Mouse (Mus musculus) bone marrow macrophage, adult 2 months (primary cell): ENCODE measurements around the gene Best1.

ENCODE experiments used
- CTCF ChIP-seq: IDR thresholded peaks from 2 replicates; pipeline ENCODE4 v1.5.1; 2012; ENCODE audit warnings: low read depth, mild to moderate bottlenecking, low read length, moderate library complexity
- POLR2A ChIP-seq: IDR thresholded peaks from 2 replicates; pipeline ENCODE4 v1.6.1; 2012; ENCODE audit warnings: mild to moderate bottlenecking, low read depth, low read length, borderline replicate concordance

DNA sequence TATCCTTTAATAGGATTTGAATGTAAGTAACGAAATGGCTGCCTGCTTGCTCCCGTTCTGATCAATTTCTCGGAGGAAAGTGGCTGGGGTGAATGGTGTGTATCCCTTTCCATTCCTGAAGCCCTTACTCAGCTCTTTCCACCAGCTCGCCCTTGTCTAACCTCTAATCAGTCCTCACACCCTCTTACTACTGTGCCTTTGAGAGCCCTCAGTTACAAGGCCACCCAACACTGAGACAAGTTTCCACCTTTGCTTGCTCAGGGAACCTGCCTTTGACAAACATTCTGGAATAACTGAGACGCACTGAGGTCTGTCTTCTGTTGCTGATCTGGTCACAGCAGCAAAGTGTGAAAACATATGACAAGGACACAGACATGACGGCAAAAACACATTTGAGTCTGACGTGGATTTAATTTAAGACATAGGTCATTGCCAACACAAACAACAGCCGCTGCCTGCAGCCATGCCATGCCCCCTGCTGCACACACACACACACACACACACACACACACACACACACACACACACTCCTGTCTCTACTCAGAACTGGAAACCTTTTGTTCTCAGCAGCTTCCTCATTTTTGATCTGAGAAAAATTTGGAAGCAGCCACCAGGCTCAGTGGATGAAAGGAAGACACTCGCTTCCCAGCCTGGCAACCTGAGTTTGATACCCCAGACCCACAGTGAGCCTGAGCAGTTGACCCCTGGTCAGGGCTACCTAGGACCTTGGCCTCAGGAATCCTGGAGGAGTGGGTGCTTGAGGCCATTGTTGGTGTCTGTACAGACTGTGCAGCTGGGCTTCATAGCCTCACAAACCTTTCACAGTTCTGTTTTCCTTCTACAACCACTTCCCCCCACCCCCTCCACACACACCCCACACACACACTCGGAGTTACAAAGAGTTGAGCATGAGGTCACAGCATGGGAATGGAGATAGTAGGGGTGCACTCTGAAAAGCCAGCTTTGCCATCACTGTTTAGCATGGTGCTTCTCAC lies 58.6 kb downstream of the Best1 start:
- TF ChIP-seq CTCF (no peak), POLR2A (no peak)
